Mouse (Mus musculus) midbrain, embryonic 16.5 days (tissue): ENCODE measurements around the gene Gmppa. TPM values are rescaled to one million over a fixed set of nuclear protein-coding genes. Genes with fewer than 3 reads are reported as not detected.
A peak's percentile ranks its signal among the peaks of the same experiment; 100 is the strongest.

Source experiments
- ATAC-seq: fragments of 200-750 bp; cut with Nextera tagmentation; 2 replicates; pipeline ENCODE4 v1.8.0; 2017; ENCODE audit warnings: moderate TSS enrichment
- H3K27ac ChIP-seq: fragments of 300-500 bp; sonication (generic); 2 replicates; pipeline ENCODE4 v1.5.1; 2014; ENCODE audit warnings: mild to moderate bottlenecking, low read length, mixed read lengths
- H3K27me3 ChIP-seq: fragments of 300-500 bp; sonication (generic); 2 replicates; pipeline ENCODE4 v1.6.1; 2014; ENCODE audit warnings: low read depth, low read length, mixed read lengths; ENCODE audit not compliant: control insufficient read depth, insufficient read depth
- H3K36me3 ChIP-seq: fragments of 300-500 bp; sonication (generic); 2 replicates; pipeline ENCODE4 v1.6.1; 2014; ENCODE audit warnings: mild to moderate bottlenecking, low read length, moderate library complexity, mixed read lengths; ENCODE audit not compliant: control insufficient read depth, insufficient read depth
- H3K4me1 ChIP-seq: fragments of 300-500 bp; sonication (generic); 2 replicates; pipeline ENCODE4 v1.6.1; 2014; ENCODE audit warnings: mild to moderate bottlenecking, low read length, mixed read lengths; ENCODE audit not compliant: control insufficient read depth, insufficient read depth
- H3K4me2 ChIP-seq: fragments of 300-500 bp; sonication (generic); 2 replicates; pipeline ENCODE4 v1.6.1; 2014; ENCODE audit warnings: mild to moderate bottlenecking, low read length, mixed read lengths
- H3K4me3 ChIP-seq: fragments of 300-500 bp; sonication (generic); 2 replicates; pipeline ENCODE4 v1.5.1; 2014; ENCODE audit warnings: low read depth, mild to moderate bottlenecking, low read length, moderate library complexity, mixed read lengths
- H3K9ac ChIP-seq: fragments of 300-500 bp; sonication (generic); 2 replicates; pipeline ENCODE4 v1.6.1; 2014; ENCODE audit warnings: low read depth, low read length, mixed read lengths
- H3K9me3 ChIP-seq: fragments of 300-500 bp; sonication (generic); replicated peaks from 2 replicates; pipeline ENCODE4 v1.6.1; 2014; ENCODE audit warnings: mild to moderate bottlenecking, low read length, mixed read lengths; ENCODE audit not compliant: control insufficient read depth, poor library complexity, severe bottlenecking
- WGBS: fragments of 180-500 bp; shearing (Covaris S2); extraction: QIAGEN DNeasy Blood & Tissue Kit; methylation state at CpG from one replicate; pipeline ENCODE4 v1.1.7; 2014; 5-methylcytosine and 5-hydroxymethylcytosine counted together
- polyA plus RNA-seq: library from polyadenylated mRNA; unstranded; fragments of >200 nt; fragmentation: Nextera tagmentation; extraction: Ambion mirVana; gene quantifications from 2 replicates; pipeline ENCODE4 v1.2.1, GENCODE M21; 2015

Gene Gmppa
- polyA plus RNA-seq, 1 experiment from 2014 or later, result 81.3 TPM

DNA sequence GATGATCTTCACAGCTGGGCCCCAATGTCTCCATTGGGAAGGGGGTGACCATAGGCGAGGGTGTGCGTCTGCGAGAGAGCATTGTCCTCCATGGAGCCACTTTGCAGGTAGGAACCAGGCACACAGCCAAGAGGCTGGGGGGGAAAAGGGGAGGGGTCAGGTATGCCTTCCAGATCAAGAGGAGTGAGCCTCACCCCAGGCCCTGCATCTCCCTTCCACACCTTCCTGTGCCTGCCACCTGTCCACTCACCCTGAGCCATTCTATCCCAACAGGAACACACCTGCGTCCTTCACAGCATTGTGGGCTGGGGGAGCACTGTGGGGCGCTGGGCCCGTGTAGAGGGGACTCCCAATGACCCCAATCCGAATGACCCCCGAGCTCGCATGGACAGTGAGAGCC is 6.4 kb downstream of the Gmppa start:
- Histone ChIP-seq H3K4me2 (no peak overlapping the region), H3K27ac (peak overlapping the region; percentile 81), H3K36me3 (no peaks in the 10 kb centered on the region), H3K9ac (no peak overlapping the region), H3K9me3 (no peaks in the 10 kb centered on the region), H3K4me3 (no peak overlapping the region), H3K27me3 (no peaks in the 10 kb centered on the region), H3K4me1 (peaks cover 43% of the 10 kb centered on the region)
- WGBS, result 80% methylated on average over 9 of the region's 9 CpGs
- ATAC-seq, result no peak

GRCm38 (mm10) chr1:75442811-75443210 is 7.1 kb downstream of the Gmppa start:
- ATAC-seq, result no peak
- H3K4me2 ChIP-seq, result no peak overlapping the region
- whole genome bisulfite sequencing, result 13% methylated on average over 8 of the region's 8 CpGs

GRCm38 (mm10) chr1:75443247-75444024 is 7.7 kb downstream of the Gmppa start:
- H3K9me3 ChIP-seq, result no peaks in the 10 kb centered on the region
- H3K36me3 ChIP-seq, result no peaks in the 10 kb centered on the region
- WGBS, result 14% methylated on average over 13 of the region's 13 CpGs
- ATAC-seq, result 0 out of 2 replicates have a peak, but pooled peaks have one; percentile 10
- H3K27ac ChIP-seq, result peak overlapping the region; percentile 81
- peaks cover 54% of the 10 kb centered on the region for H3K4me1 ChIP-seq
- no peak overlapping the region for H3K4me3 ChIP-seq
- H3K4me2 ChIP-seq, result peak overlapping the region; percentile 20; the same call in 1 of the 2 replicates
- H3K9ac ChIP-seq, result peak overlapping the region; percentile 45
- no peaks in the 10 kb centered on the region for H3K27me3 ChIP-seq

More at GRCm38 (mm10) chr1:75442811-75443210, 7.1 kb downstream of the Gmppa start:
- Histone ChIP-seq H3K27me3 (no peaks in the 10 kb centered on the region), H3K36me3 (no peaks in the 10 kb centered on the region), H3K4me1 (peaks cover 49% of the 10 kb centered on the region), H3K9ac (no peak overlapping the region; the same call in 1 of the 2 replicates), H3K9me3 (no peaks in the 10 kb centered on the region), H3K27ac (peak overlapping the region; percentile 81), H3K4me3 (no peak overlapping the region)

DNA sequence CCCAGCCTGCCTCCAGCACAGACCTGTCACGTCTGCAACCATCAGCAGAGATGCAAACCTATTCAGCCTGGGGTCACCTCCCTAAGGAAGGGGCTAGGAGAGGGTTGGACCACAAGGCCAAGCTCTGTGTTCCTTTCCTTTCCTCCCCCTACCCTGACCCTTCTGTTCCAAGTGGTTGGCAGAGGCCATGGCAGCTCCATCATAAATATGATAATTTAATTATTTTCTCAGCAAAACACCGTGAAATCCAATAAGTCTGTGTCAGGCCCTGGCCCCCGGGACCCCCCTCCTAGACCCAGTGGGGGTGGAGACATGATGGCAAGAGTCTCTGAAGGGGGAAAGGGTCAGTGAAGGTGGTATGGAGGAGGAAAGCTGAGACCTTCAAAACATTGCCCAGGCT is 8.5 kb downstream of the Gmppa start:
- WGBS, result 16% methylated on average over 3 of the region's 3 CpGs
- Histone ChIP-seq H3K4me3 (no peak overlapping the region), H3K9me3 (no peaks in the 10 kb centered on the region), H3K27me3 (no peaks in the 10 kb centered on the region; the same call in 1 of the 2 replicates), H3K4me1 (peaks cover 61% of the 10 kb centered on the region), H3K36me3 (no peaks in the 10 kb centered on the region), H3K9ac (peak overlapping the region; percentile 45; the same call in 1 of the 2 replicates), H3K4me2 (peak overlapping the region; percentile 40), H3K27ac (peak overlapping the region; percentile 81)
- no peak for ATAC-seq

GRCm38 (mm10) chr1:75445141-75445701 is 9.5 kb downstream of the Gmppa start:
- Histone ChIP-seq H3K36me3 (no peaks in the 10 kb centered on the region), H3K9ac (peak overlapping the region; percentile 32), H3K9me3 (no peaks in the 10 kb centered on the region), H3K4me3 (peak overlapping the region; percentile 16; the same call in 1 of the 2 replicates), H3K4me1 (peaks cover 71% of the 10 kb centered on the region), H3K27ac (peak overlapping the region; percentile 81), H3K27me3 (no peaks in the 10 kb centered on the region; the same call in 1 of the 2 replicates), H3K4me2 (peak overlapping the region; percentile 40)
- WGBS, result 7% methylated on average over 9 of the region's 9 CpGs
- peak; percentile 8; the same call in 1 of the 2 replicates for ATAC-seq

DNA sequence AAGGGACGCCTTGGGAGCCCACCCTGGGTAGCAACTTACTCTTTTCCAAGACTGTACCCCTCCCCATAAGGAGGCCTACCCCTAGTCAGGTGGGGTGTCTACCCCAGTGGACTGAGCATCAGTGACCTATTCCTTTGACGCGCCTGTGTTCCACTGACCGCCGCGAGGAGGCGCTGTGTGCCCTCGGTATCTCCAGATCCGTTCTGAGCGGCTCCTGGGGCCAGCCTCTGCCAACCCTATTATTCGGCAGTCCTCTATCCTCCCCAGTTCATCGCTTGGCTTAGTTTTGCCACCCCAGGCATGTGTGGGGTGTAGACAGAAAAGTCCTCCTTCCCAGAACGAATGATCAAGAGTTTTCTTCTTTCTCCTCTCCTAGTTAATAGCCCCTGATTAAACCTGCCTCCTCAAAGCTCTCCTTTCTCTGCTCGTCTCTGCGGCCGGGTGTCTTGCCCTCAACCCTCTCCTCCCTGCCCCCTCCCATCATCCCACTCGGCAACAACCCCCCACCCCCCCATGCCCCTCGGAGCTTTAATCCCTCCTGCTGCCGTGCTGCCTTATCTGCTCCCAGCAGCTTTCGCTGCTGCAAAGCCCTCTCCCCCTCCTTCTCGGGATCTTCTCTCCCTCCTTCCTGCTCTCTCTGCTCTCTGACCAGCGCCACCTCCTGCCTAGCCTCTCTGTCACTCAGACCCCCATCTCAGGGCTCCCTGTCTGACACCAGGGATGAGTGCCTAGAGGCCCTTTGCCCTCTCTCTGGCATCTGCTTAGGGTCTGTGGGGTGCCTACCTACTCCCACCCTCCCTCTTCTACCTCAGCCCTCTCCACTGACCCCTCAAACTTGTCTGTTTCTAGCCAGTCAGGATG is 10.3 kb downstream of the Gmppa start:
- WGBS, result under 1% methylated on average over 22 of the region's 22 CpGs
- Histone ChIP-seq H3K27me3 (no peaks in the 10 kb centered on the region; the same call in 1 of the 2 replicates), H3K36me3 (no peaks in the 10 kb centered on the region), H3K27ac (peak overlapping the region; percentile 81), H3K9me3 (no peaks in the 10 kb centered on the region), H3K4me1 (peaks cover 76% of the 10 kb centered on the region), H3K9ac (peak overlapping the region; percentile 30; the same call in 1 of the 2 replicates), H3K4me3 (peak overlapping the region; percentile 16; the same call in 1 of the 2 replicates), H3K4me2 (peak overlapping the region; percentile 40)
- ATAC-seq, result peak; percentile 20

- Histone ChIP-seq H3K9ac (peak overlapping the region; percentile 42), H3K27me3 (no peaks in the 10 kb centered on the region; the same call in 1 of the 2 replicates), H3K27ac (peak overlapping the region; percentile 81), H3K9me3 (no peaks in the 10 kb centered on the region), H3K36me3 (no peaks in the 10 kb centered on the region), H3K4me1 (peaks cover 76% of the 10 kb centered on the region), H3K4me2 (peak overlapping the region; percentile 77), H3K4me3 (no peak overlapping the region)
- WGBS, result 5% methylated on average over 20 of the region's 20 CpGs
- no peak for ATAC-seq
These were observed 10.9 kb downstream of the Gmppa start for GRCm38 (mm10) chr1:75446656-75447055.

- Histone ChIP-seq H3K4me1 (peaks cover 75% of the 10 kb centered on the region), H3K4me2 (peak overlapping the region; percentile 77), H3K27ac (peak overlapping the region; percentile 81), H3K9me3 (no peaks in the 10 kb centered on the region), H3K9ac (peak overlapping the region; percentile 39; the same call in 1 of the 2 replicates), H3K36me3 (no peaks in the 10 kb centered on the region), H3K4me3 (no peak overlapping the region), H3K27me3 (no peaks in the 10 kb centered on the region; the same call in 1 of the 2 replicates)
- 4% methylated on average over 10 of the region's 10 CpGs for WGBS
- no peak for ATAC-seq
These were observed 11.7 kb downstream of the Gmppa start for GRCm38 (mm10) chr1:75447265-75448051.
